Mouse (Mus musculus) left cerebral cortex, postnatal 14 days (tissue): ENCODE results near the gene Adss. TPM values are rescaled to one million over a fixed set of nuclear protein-coding genes. Genes with fewer than 3 reads are reported as not detected.
A peak's percentile ranks its signal among the peaks of the same experiment; 100 is the strongest.
"Not testable (repeated sequence)": the region's sequence is repeated elsewhere in the genome, so short reads cannot be mapped to it uniquely, and the experiment has no call there.

ENCODE experiments used
- DNase-seq, 2 experiments: peaks; one replicate each; pipeline ENCODE4 v3.0.0; 2021 to 2022; ENCODE audit warnings: low spot score in 2 of 2, mixed read lengths in 1 of 2
- intact Hi-C: fragments of 180-260 bp; cut with DNase I; formaldehyde crosslinking; loops from one replicate; pipeline ENCODE4 v1.15.1; 2025
- long read RNA-seq, 2 experiments: library from polyadenylated mRNA; stranded (forward); transcript quantifications; one replicate each; pipeline ENCODE4 v2.0.0; 2021
- total RNA-seq, 2 experiments: library from RNA; stranded (reverse); gene quantifications; 2 replicates each; pipeline ENCODE4 v1.2.3; 2021

Gene Adss
- total RNA-seq, result 10 to 100 TPM; 71.3 to 72.7 TPM
- long read RNA-seq, experiment 1, transcript Adss-201 (13 exons, 2,771 nt), result major isoform, 150 of 169 reads
- long read RNA-seq, experiment 1, partial matches to known transcripts, result 3 of 169 reads
- long read RNA-seq, experiment 1, other reads (novel, unspliced or antisense), result 16 of 169 reads
- long read RNA-seq, experiment 2, transcript Adss-201 (13 exons, 2,771 nt), result major isoform, 104 of 122 reads
- long read RNA-seq, experiment 2, partial matches to known transcripts, result 5 of 122 reads
- long read RNA-seq, experiment 2, other reads (novel, unspliced or antisense), result 13 of 122 reads

DNA sequence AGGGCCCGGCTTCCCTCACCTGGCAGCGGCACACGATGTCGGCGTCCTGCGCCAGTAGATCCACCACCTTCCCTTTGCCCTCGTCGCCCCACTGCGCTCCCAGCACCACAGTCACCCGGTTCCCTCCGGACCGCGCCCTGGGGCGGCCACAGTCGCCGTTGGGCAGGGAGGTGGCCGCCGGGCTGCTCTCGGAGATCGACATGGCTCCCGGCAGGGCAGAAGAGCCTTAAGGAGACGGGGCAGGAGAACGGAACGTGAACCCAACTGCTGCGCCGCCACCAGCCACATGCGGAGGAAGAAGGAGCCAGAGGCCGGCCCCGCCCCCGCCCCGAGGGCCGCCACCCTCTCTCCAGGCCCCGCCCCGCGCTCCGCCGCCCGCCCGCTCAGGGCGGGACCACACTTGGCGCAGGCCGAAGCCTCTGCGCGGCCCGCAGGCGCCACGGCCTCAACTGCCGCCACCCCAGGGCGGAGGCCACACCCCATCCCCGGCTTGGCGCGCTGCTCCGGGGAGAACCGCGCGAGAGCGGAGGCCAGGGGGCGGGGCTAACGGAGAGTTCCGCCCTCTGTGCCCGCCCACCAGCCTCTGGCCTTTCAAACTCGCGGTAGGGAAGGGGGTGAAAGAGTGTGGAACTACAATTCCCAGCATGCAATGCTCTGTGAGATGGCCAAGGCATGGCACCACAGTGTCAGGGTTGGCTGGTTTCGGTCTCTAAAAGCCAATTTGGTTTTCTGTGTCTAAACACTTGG lies at the start of gene Adss:
Adss (minus strand) TSS at position 319 of the 747 bp plus-strand sequence.
- DNase-seq, result peak; percentile 97 to 98
- intact Hi-C loops, result no loop called here

DNA sequence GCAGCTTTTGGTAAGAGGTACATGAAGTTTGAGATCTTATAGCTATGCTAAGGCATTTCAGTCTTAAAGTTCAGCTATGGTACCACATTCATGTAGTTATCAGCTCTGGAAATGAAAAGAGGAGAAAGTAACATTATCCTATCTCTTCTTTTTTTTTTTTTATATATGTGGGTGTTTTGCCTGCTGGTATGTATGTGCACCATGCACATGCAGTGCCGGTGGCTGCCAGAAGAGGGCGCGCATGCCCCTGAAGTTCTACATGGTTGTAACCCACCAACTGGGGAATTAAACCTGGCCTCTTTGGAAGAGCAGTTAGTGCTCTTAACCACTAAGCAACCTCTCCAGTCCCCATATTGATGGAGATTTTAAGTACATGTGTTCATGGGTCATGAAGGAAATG lies 49.5 kb upstream of the Adss start:
- intact Hi-C loops, result not testable (repeated sequence)

DNA sequence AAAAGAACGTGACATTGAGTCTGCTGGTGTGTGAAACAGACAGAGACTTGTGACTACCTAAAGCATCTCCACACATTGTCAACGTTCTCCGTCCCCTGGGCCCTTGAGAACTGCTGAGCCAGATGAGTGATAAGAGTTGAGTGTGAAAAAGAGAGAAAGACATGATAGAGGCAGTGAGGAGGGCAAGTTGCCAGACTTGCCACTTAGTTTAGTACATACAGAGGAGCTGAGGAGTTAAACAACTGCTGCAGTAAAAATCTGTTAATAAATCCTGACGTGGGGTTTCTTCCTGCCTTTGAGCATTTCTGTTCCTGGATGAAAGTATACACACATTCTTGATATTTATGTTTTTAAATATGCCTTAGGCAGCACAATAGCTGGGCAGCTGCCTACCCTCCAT lies 31.5 kb upstream of the Adss start:
- peak in 1 of 2 experiments; percentile 7 for DNase-seq
- intact Hi-C loops, result not testable (repeated sequence)

More for the DNA sequence above, 49.5 kb upstream of the Adss start:
- not testable (repeated sequence) for DNase-seq

DNA sequence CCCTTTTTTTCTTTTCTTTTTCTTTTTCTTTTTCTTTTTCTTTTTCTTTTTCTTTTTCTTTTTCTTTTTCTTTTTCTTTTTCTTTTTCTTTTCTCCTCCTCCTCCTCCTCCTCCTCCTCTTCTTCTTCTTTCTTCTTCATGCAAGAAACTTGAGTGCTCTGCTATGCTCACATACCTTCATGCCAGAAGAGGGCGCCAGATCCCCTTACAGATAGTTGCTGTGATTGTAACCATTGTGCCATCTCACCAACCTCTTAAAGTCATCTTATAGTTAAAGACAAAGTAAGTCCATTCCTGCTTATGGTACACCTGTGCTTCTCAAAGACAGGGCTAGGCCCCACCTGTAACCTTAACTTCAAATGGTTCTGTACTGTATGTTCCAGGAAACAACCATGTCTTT lies 10.5 kb upstream of the Adss start:
- intact Hi-C loops, result not testable (repeated sequence)
- DNase-seq, result peak; percentile 5

DNA sequence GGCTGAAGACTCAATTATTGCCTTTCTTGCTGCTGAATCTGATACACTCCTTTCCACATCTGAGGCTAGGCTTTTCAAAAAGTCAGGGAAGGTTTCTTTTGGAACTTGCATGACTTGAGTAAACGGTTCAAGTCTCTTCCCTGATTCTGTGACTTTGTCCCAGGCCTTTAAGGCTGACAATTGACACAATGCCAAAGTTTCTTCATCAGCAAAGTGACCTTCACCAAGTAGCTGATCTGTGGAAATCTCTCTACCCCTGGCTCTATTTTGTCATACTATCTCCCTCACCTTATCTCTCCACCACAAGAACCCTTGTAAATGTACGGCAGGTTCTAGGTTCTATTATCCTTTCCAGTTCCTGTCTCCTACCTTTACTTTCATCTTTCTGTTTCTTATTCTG lies 7.2 kb upstream of the Adss start:
- intact Hi-C loops, result no loop called here
- no peak for DNase-seq

DNA sequence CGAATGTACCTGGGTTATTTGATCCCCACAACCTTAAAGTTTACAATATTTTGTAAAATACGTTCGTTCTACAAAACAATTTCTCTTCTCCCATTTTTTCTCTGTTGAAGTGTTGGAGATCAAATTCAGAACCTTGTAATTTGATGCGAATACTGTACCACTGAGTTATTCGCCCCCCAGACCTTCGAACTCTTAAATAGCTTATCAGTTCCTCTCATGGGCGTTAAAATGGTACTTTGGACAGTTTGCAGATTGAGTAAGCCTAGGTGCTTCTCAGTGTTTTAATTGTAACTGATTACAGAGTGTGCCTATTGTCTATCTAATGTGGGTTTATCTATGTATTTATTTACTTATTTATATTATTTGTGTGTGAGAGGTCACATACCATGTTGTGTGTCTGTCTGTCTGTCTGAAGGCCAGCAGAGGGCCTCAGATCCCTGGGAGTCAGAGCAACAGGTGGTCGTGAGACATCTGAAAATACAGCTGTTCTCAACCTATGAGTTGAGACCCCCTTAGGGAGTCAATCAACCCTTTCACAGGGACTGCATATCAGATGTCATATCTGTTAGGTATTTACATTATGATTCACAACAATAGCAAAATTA lies 942 bp upstream of the Adss start:
- intact Hi-C loops, result no loop called here
- no peak for DNase-seq

DNA sequence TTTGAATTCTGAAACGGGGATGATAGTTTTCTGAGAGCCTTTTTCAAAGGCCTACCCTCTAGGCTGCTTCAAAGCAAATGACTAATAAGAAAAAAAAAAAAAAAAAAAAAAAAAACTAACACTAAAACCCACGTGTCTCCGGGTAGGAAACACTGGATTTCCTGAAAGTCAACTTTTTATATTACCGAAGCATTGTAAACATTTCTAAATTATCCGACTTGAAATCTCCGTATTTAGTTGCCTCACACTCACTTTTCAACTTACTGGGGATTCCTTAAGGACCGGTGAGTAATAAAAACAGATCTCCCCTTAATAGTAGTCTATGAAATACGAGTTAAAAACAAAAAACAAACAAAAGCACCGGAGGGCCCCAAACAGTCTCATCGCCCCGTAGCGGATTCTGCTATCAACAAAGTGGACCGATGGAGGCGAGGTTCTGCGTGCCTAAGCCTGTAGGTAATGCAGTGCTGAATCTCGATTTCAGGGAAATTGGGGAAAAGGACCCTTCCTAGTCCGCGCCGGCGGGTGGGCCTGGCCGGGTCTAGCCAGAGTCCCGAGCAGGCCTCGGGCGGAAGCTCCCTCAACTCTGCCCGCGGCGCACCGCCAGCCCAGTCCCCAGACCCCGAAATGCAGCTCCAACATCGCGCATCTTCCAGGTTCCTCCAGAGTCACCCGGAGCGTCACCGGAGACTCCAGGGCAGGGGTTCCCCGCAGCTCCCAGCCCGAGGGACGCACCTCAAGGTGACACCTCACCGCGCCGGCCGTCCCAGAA lies 704 bp downstream of the Adss start:
- intact Hi-C loops, result no loop called here
- DNase-seq, result peak; percentile 20 to 30

DNA sequence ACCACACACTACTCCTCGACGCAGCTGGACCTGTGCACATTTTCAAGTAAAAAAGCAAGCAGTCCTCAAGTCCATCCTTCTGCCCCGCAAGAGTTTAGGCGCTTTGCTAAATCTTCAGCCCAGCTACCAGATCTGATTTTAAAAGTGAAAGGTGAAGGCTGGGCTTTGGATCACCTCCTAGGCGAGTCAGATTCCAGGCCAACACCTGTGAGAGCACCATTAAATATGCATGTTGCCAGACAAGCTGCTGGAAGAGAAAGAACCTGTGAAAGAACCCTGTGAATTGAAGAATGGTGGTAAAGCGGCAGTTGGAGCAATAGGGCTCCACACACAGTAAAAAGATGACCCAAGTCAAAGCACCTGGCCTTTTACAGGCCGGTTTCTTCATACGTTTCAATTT lies 1.4 kb downstream of the Adss start:
- no peak for DNase-seq
- intact Hi-C loops, result no loop called here

DNA sequence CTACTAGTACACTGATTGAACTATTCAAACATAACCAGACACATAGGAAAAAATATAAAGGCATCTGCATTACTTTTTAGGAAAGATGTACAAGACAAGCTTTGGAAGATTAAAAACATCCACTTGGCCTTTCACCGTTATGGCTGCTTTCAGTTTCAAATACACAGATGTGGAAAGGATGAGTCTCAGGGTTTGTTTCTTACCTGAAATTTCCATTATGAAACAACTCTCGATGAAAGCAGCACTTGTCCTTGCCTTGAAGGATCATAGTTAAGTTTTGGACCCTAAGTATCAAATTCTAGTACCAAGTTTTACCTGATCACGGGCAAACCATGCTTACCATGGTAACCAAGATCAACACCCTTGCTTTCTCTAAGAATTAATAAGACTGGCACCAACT lies 3.5 kb downstream of the Adss start:
- no peak for DNase-seq
- intact Hi-C loops, result no loop called here

DNA sequence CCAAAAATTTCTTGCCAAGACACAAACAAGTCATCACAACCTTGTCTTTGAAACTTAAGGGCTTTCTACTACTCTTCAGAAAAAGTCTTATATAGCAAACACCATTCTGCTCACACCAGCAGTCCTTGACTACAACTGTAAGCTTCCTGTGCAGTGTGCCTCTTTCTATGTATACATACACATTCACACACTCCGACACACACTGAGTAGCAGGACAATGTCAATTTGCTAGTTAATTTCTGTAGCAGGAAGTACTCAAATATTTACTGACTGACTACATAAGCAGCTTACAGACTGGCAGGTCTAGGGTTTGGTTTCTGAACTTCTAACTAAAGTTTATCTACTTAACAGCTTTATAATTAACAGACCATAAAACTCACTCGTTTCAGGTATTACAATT lies 18.9 kb downstream of the Adss start:
- intact Hi-C loops, result no loop called here
- no peak for DNase-seq

DNA sequence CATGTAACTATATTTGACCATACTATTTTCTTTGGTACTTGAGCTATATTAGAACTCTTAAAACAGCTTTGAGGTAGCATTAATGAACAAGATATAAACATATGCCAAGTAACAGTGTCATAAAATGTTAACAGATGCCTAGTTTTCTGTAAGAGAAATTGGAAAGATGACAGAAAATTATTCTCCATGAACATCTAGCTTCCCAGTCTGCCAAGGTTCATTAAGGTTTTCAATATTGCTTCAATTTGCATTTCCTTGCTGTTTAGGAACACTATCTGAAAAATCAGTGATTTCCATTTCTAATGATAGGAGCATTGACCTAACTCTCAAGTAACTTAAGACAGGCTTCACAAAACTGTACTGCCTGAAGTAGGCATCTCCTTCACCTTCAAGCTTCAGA lies 27.4 kb downstream of the Adss start:
- no peak for DNase-seq
- intact Hi-C loops, result no loop called here

DNA sequence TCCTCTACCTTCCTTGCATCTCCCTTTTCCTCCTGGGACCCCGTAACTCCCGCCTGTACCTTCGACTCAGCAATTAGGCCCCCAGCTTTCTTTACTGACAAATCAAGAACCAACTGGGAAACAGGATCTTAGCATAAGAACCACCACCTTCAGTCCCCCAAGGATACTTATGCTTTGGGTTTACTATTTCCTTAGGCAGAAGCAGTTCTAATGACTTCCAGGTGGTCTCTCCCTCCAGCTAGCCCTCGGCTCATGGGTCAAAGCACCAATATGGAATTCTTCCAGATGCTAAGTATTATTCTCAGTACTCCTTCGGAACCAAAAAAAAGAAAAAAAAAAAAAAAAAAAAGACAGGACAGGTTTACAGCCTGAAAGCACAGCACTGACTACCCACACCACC lies 39.1 kb downstream of the Adss start:
- DNase-seq, result no peak
- intact Hi-C loops, result no loop called here

DNA sequence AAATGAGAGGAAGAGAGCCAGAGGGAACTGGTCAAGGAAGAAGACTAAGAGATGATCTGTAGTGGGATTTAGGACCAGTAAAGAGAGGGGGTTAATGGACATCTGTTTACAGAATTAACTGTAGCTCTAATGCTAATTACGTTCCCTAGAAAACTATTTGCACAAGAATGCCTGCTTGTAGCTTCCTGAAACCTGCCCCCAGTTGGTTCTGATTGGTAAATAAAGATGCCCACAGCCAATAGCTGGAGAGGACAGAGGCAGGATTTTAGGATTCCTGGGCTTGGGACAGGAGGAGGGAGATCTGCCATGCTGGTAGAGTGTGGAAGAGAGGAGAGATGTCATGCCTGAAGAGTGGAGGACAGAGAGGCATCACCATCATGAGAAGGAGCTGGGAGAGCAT lies 42.8 kb downstream of the Adss start:
- DNase-seq, result no peak
- intact Hi-C loops, result no loop called here

DNA sequence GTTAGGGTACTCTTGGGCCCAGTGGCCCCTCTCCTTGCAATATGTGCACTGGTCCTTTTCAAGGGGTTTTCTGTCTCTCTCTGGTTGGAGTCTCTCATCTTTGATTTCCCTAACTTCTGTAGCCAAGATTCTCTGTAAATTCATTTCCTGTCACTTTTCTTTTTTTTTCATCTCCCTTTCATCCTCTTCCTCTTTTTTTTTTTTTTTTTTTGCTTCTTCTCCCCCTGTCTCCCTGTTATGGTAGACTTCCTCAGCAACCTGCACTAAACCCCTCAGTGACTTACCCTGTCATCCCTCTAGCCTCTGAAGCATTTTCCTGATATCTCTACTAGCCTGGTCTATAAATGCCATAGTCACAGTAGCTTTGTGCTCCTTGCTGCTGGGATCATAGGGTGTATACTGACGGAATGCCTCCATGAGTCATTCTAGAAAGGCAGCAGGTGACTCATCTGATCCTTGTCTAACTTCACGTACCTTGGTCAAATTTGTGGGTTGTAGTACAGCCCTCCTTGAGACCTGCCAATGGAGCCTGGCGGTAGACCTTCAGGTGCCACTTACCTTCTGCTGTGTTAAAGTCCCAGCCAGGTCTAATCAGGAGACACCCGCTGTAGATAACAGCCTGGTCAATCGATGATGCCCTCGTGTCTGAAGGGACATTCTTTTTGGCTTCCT lies 48.3 kb downstream of the Adss start:
- intact Hi-C loops, result no loop called here
- no peak for DNase-seq

DNA sequence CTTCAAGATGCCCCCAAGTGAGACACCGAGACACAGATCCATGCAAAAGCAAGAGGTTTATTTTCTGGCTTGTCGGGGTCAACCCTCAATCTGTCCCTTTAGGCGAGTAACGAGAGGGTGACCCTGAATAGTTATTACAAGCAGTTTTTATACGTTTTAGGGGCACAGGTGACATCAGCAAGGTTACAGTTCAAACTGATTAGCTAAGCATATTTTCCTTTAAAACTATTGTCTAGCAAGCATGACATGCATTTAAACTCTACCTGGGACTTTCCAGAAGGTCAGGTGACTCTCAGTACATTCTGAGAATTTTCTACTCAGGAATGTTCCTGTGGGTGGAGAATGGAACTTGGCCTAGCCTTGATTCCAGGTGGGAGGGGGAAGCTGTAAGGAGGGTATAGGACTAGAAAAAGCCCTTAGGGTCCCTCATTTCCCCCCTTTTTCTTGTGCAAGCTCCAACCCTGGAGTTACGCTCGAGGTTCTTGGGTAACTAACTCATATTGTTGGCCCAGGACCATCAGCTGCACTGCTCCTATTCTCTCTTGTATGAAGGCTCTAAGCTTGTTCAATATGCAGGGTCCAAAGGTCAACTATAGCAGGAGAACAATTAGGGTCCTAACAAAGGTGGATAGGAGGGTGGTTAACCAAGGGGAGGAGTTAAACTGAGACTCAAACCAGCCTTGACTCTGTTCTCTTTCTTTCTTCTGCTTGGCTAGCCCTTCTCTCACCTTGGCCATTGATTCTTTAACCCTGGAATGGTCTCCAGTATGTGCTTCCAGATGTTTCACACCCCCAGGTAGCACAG lies 51.6 kb downstream of the Adss start:
- no peak for DNase-seq
- intact Hi-C loops, result no loop called here

DNA sequence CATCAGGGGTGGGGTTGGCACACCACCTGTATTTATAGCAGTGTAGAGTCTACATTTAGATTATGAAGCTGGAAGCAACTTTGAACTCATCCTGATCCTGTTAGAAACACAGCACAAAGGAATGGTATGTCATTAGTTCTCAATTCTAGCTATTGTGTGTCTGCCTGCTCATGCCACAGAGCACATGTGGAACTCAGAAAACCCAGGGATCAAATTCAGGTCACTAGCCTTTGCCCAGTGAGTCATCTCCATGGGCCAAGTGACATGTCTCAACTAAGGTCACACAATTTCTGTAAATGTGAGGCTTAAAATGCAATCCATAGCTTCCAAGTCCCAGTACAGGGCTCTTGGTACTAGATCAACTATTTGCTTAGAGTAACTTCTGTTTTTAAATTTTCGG lies 54.2 kb downstream of the Adss start:
- intact Hi-C loops, result no loop called here

DNA sequence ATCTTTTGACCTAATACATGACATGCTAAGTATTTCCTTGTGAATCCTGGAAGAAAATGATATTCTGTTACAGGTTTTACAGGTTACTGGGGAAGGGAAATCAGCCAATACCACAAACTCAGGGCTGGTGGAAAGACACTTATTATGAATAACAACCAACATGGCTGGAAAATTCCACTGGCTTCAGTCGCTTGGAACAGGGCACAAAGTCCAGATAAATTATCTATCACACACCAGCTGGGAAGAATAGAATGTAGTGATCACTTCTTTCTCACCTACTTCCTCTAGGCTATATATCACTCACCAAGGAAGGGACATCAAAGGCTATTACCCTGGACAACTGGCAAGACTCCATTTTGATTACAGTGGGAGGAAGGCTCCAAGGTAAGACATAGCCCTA lies 55.6 kb downstream of the Adss start:
- no peak for DNase-seq
- intact Hi-C loops, result no loop called here

More for the DNA sequence above, 54.2 kb downstream of the Adss start:
- DNase-seq, result no peak

DNA sequence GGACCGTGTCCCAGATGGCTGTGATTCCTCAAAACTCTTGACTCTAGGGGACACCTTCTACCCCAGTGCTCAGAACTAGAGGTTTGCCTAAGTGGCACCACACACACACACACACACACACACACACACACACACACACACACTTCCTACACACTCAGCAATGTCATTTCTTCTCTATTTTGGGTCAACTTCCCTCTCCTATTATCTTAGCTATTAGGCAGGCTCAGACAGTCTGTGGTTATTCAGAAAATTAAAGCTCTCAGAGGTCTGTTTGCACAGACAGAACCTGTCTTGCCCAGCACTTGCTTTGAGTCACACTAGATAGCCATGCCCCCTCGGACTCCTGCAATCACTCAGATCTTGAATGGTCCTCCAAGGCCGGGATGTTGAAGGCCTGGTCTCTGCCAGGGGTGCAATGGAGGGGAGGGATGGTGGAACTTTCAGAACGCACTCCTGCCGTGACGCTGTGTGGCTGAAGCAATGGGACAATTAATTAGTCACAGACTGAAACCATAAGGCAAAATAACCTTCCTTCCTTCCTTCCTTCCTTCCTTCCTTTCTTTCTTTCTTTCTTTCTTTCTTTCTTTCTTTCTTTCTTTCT lies 58.7 kb downstream of the Adss start:
- no peak for DNase-seq
- intact Hi-C loops, result no loop called here
